Mouse (Mus musculus) megakaryocyte, embryonic 14.5 days (primary cell): ENCODE measurements around the gene Ly6c2.
"Not testable (repeated sequence)": the region's sequence is repeated elsewhere in the genome, so short reads cannot be mapped to it uniquely, and the experiment has no call there.

ENCODE experiments used
- FLI1 ChIP-seq: IDR thresholded peaks from 2 replicates; pipeline ENCODE4 v1.6.1; 2012; ENCODE audit warnings: low read length, inconsistent platforms, mixed read lengths
- GATA1 ChIP-seq: IDR thresholded peaks from 3 replicates; pipeline ENCODE4 v1.6.1; 2012; ENCODE audit warnings: mixed read lengths, low read length, inconsistent platforms, borderline replicate concordance

DNA sequence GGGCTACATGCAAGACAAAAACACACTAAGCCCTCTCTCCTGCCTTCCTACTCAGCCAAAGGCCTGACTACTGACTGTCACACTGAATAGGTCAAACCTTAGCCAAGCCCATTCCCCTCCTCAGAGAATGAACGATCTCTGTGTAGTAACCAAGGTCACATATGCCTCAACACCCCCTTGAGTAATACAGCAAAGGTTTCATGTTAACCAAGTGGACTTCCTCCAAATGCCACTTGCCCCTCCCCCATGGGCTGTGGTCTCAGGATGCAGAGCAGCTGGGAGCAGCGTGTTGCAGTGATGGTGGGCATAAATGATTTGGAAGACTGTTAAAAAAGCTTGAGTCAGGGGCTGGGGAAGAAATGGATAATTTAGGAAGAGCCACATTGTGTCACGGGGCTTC lies 26.0 kb upstream of the Ly6c2 start:
- not testable (repeated sequence) for TF ChIP-seq GATA1, FLI1
